Comparison of ENCODE assay signal across 22 mouse cellular contexts in genomic region chr12:99377705-99378104, GRCm38 (mm10).
DNase-seq lines count a peak whose midpoint lies in the region; ATAC-seq and TF ChIP-seq lines count a peak whose summit lies in the region.
"Had no signal": no experiment of that assay in that cellular context is flagged by ENCODE, and none has a peak within 500 bp of the region (broad histone marks: within the 10 kb centered on the region; RNA-seq: fewer than 3 reads in every experiment).

No protein-coding gene starts in this region.

- TF ChIP-seq POLR2A in bone marrow macrophage, adult 2 months (IDR thresholded peaks at IDR 0.05; ENCODE audit: borderline replicate concordance, low read depth, low read length): no peak
- no peak for TF ChIP-seq POLR2A in myocyte (IDR thresholded peaks at IDR 0.05; ENCODE audit: insufficient read length, low read depth)

- H3K9me3 ChIP-seq in heart, embryonic 11.5 days (replicated peaks; ENCODE audit: control insufficient read depth, low read length): no peaks in the 10 kb centered on the region
- H3K9me3 ChIP-seq: embryonic facial prominence, embryonic 12.5 days; liver, embryonic 13.5 days; midbrain, embryonic 15.5 days; stomach, embryonic 15.5 days had no signal

- H3K79me2 ChIP-seq in myocyte (ENCODE audit: control insufficient read depth, insufficient read depth): peaks cover 5% of the 10 kb centered on the region

- peak overlapping the region; percentile 42 for H3K27ac ChIP-seq in heart, embryonic 11.5 days (ENCODE audit: low read depth, low read length)
- peak overlapping the region; percentile 8; the same call in 1 of the 2 replicates for H3K27ac ChIP-seq in layer of hippocampus, adult 2 months
- peak overlapping the region; percentile 6 for H3K27ac ChIP-seq in bone marrow macrophage, adult 2 months (ENCODE audit: insufficient read depth, low read depth, low read length)
- H3K27ac ChIP-seq: embryonic facial prominence, embryonic 12.5 days; limb, embryonic 13.5 days; liver, embryonic 13.5 days; macrophage; midbrain, embryonic 15.5 days; stomach, embryonic 15.5 days had no signal

- H3K4me1 ChIP-seq in heart, embryonic 11.5 days (ENCODE audit: control insufficient read depth, insufficient read depth, low read length): peaks cover 49% of the 10 kb centered on the region
- H3K4me1 ChIP-seq in bone marrow macrophage, adult 2 months (ENCODE audit: control insufficient read depth, insufficient read depth, low read length): peaks cover 37% of the 10 kb centered on the region
- H3K4me1 ChIP-seq: embryonic facial prominence, embryonic 12.5 days had no signal

- no peak for ATAC-seq in heart, embryonic 11.5 days (replicated peaks; ENCODE audit: insufficient number of reproducible peaks, low FRiP score, low TSS enrichment)
- ATAC-seq: activated CD4-positive, CD25-positive, alpha-beta regulatory T cell, adult 4 months; forebrain, embryonic 14.5 days; hindbrain, embryonic 16.5 days; midbrain, embryonic 15.5 days had no signal

- no peaks in the 10 kb centered on the region for H3K36me3 ChIP-seq in heart, embryonic 11.5 days (ENCODE audit: control insufficient read depth, insufficient read depth, low read length)
- no peaks in the 10 kb centered on the region for H3K36me3 ChIP-seq in myocyte (ENCODE audit: control insufficient read depth, insufficient read depth)

- H3K4me2 ChIP-seq in heart, embryonic 11.5 days: peak overlapping the region; percentile 48; the same call in 1 of the 2 replicates
- peak overlapping the region; percentile 39 for H3K4me2 ChIP-seq in myocyte (ENCODE audit: low read depth)
- H3K4me2 ChIP-seq: embryonic facial prominence, embryonic 12.5 days; limb, embryonic 13.5 days; liver, embryonic 13.5 days; midbrain, embryonic 15.5 days; stomach, embryonic 15.5 days had no signal

- TF ChIP-seq CTCF in layer of hippocampus, adult 2 months (conservative IDR thresholded peaks at IDR 0.05): no peak
- TF ChIP-seq CTCF in bone marrow macrophage, adult 2 months (IDR thresholded peaks at IDR 0.05; ENCODE audit: low read depth, low read length): no peak

- no peak overlapping the region for H3K9ac ChIP-seq in heart, embryonic 11.5 days (ENCODE audit: low read depth, low read length)
- H3K9ac ChIP-seq: embryonic facial prominence, embryonic 12.5 days; limb, embryonic 13.5 days; liver, embryonic 13.5 days; midbrain, embryonic 15.5 days; stomach, embryonic 15.5 days had no signal

- H3K27me3 ChIP-seq in heart, embryonic 11.5 days (ENCODE audit: control insufficient read depth, insufficient read depth, low read length): no peaks in the 10 kb centered on the region
- H3K27me3 ChIP-seq in myocyte (ENCODE audit: control insufficient read depth, insufficient read depth, insufficient read length): no peaks in the 10 kb centered on the region
- H3K27me3 ChIP-seq: embryonic facial prominence, embryonic 12.5 days; limb, embryonic 13.5 days; liver, embryonic 13.5 days; midbrain, embryonic 15.5 days; stomach, embryonic 15.5 days had no signal

- no peak overlapping the region for H3ac ChIP-seq in myocyte (ENCODE audit: control insufficient read depth, insufficient read length)

- 64% methylated on average over 3 of the region's 3 CpGs for WGBS in heart, embryonic 11.5 days (ENCODE audit: insufficient replicate concordance)

- no peak for DNase-seq in heart, postnatal 4 days
- no peak for DNase-seq in layer of hippocampus, adult 2 months (ENCODE audit: low spot score in 2 of 2)
- no peak for DNase-seq in layer of hippocampus, adult 9-11 months
- DNase-seq: adrenal gland, adult 2 months; B cell, adult 2 months; cerebellum, adult 9-10 months; cerebellum, postnatal 36 days; embryo, embryonic 11 days; liver, embryonic 13.5 days; lung, adult 2 months; lung, postnatal 10 days had no signal

- H3K4me3 ChIP-seq in heart, embryonic 11.5 days (ENCODE audit: low read depth, low read length): no peak overlapping the region
- no peak overlapping the region for H3K4me3 ChIP-seq in layer of hippocampus, adult 2 months
- H3K4me3 ChIP-seq in bone marrow macrophage, adult 2 months (ENCODE audit: insufficient read depth, low read length): no peak overlapping the region
- no peak overlapping the region for H3K4me3 ChIP-seq in myocyte
- H3K4me3 ChIP-seq: embryonic facial prominence, embryonic 12.5 days; limb, embryonic 13.5 days; liver, embryonic 13.5 days; midbrain, embryonic 15.5 days; stomach, embryonic 15.5 days had no signal

TF ChIP-seq in myocyte, 11 proteins besides CTCF, POLR2A, EP300 and RAD21:
- TF ChIP-seq TCF3 (IDR thresholded peaks at IDR 0.05; ENCODE audit: insufficient read length, low read depth): no peak
- no peak for TF ChIP-seq USF1 (IDR thresholded peaks at IDR 0.05; ENCODE audit: low read depth)
- TF ChIP-seq MYOG (IDR thresholded peaks at IDR 0.05; ENCODE audit: control insufficient read depth in 1 of 3, insufficient read depth in 1 of 3, insufficient read length in 2 of 3, low read depth in 2 of 3): no peak
- no peak for TF ChIP-seq CEBPB (IDR thresholded peaks at IDR 0.05; ENCODE audit: insufficient read depth, poor library complexity, severe bottlenecking)
- TF ChIP-seq MYOD1 (IDR thresholded peaks at IDR 0.05; ENCODE audit: control insufficient read depth in 1 of 3, insufficient read length in 2 of 3, low read depth in 2 of 3): no peak
- no peak for TF ChIP-seq E2F4 (IDR thresholded peaks at IDR 0.05; ENCODE audit: insufficient read depth)
- no peak for TF ChIP-seq MAX (IDR thresholded peaks at IDR 0.05; ENCODE audit: low read depth)
TF ChIP-seq in myocyte: peak in this region for 0.
